In genomic region chr10:42173839-42174238, GRCm38 (mm10) we compare ENCODE assay signal across 19 mouse cellular contexts.
DNase-seq lines count a peak whose midpoint lies in the region; ATAC-seq and TF ChIP-seq lines count a peak whose summit lies in the region.
"Had no signal": no experiment of that assay in that cellular context is flagged by ENCODE, and none has a peak within 500 bp of the region (broad histone marks: within the 10 kb centered on the region; RNA-seq: fewer than 3 reads in every experiment).

No protein-coding gene starts in this region.

- no peak overlapping the region for H3K4me3 ChIP-seq in kidney, embryonic 14.5 days (ENCODE audit: low read length)
- H3K4me3 ChIP-seq in embryonic facial prominence, embryonic 14.5 days (ENCODE audit: low read depth, low read length) = no peak overlapping the region
- no peak overlapping the region for H3K4me3 ChIP-seq in limb, embryonic 11.5 days (ENCODE audit: low read depth, low read length)
- H3K4me3 ChIP-seq in cerebellum, adult 2 months (replicated peaks; ENCODE audit: insufficient read depth, low read depth, low read length) = no peak overlapping the region
- H3K4me3 ChIP-seq: hindbrain, embryonic 10.5 days; limb, embryonic 15.5 days; liver, embryonic 15.5 days had no signal

- H3K4me2 ChIP-seq in kidney, embryonic 14.5 days (replicated peaks; ENCODE audit: low read depth, low read length) = no peak overlapping the region
- no peak overlapping the region for H3K4me2 ChIP-seq in embryonic facial prominence, embryonic 14.5 days (ENCODE audit: low read depth, low read length)
- no peak overlapping the region for H3K4me2 ChIP-seq in limb, embryonic 11.5 days (ENCODE audit: low read depth, severe bottlenecking)
- H3K4me2 ChIP-seq: limb, embryonic 15.5 days; liver, embryonic 15.5 days; midbrain, embryonic 11.5 days had no signal

- DNase-seq in kidney, adult 11 months = no peak
- DNase-seq in Muller cell, postnatal 12 days (ENCODE audit: inconsistent ontology term) = peak; percentile 16
- peak; percentile 73 for DNase-seq in embryonic facial prominence, embryonic 14.5 days (ENCODE audit: low spot score)
- DNase-seq in limb, embryonic 11.5 days (ENCODE audit: low spot score) = peak; percentile 42
- no peak for DNase-seq in cerebellum, adult 2 months
- DNase-seq in adrenal gland, adult 8-10 months = no peak
- DNase-seq: adrenal gland, adult 2 months; B cell, adult 2 months; gastrocnemius, postnatal 25 days; right cerebral cortex, adult 18-20 months; thymus, postnatal 36 days had no signal

- H3K9me3 ChIP-seq in kidney, embryonic 14.5 days (ENCODE audit: control insufficient read depth, low read length) = no peaks in the 10 kb centered on the region
- H3K9me3 ChIP-seq in embryonic facial prominence, embryonic 14.5 days (ENCODE audit: control insufficient read depth, low read length) = no peaks in the 10 kb centered on the region
- H3K9me3 ChIP-seq in limb, embryonic 11.5 days (ENCODE audit: control insufficient read depth, low read length) = no peaks in the 10 kb centered on the region
- H3K9me3 ChIP-seq: limb, embryonic 15.5 days; liver, embryonic 15.5 days had no signal

- ATAC-seq in kidney, embryonic 14.5 days (ENCODE audit: low FRiP score, low TSS enrichment) = peak; percentile 56
- peak; percentile 81; the same call in 1 of the 2 replicates for ATAC-seq in embryonic facial prominence, embryonic 14.5 days (ENCODE audit: low read depth)
- peak; percentile 50; the same call in 1 of the 2 replicates for ATAC-seq in limb, embryonic 11.5 days (ENCODE audit: insufficient number of reproducible peaks, low FRiP score, low TSS enrichment, low read depth)
- ATAC-seq: hindbrain, postnatal 0 days; intestine, postnatal 0 days had no signal

- H3K4me1 ChIP-seq in kidney, embryonic 14.5 days (ENCODE audit: control insufficient read depth, insufficient read depth, low read length) = peaks cover 6% of the 10 kb centered on the region
- H3K4me1 ChIP-seq in embryonic facial prominence, embryonic 14.5 days (ENCODE audit: control insufficient read depth, insufficient read depth, low read length) = peaks cover 22% of the 10 kb centered on the region
- peaks cover 10% of the 10 kb centered on the region for H3K4me1 ChIP-seq in limb, embryonic 11.5 days (ENCODE audit: control insufficient read depth, insufficient read depth, low read length)
- H3K4me1 ChIP-seq in cerebellum, adult 2 months (ENCODE audit: control insufficient read depth, insufficient read depth, low read length) = peaks cover 7% of the 10 kb centered on the region; the same call in 1 of the 2 replicates

- H3K27ac ChIP-seq in kidney, embryonic 14.5 days (ENCODE audit: low read depth, low read length) = no peak overlapping the region
- H3K27ac ChIP-seq in embryonic facial prominence, embryonic 14.5 days (replicated peaks; ENCODE audit: low read depth, low read length) = no peak overlapping the region
- H3K27ac ChIP-seq in limb, embryonic 11.5 days (replicated peaks; ENCODE audit: low read depth, low read length) = no peak overlapping the region
- H3K27ac ChIP-seq in cerebellum, adult 2 months (ENCODE audit: insufficient read depth, low read length) = no peak overlapping the region
- H3K27ac ChIP-seq: hindbrain, embryonic 10.5 days; hindbrain, postnatal 0 days; limb, embryonic 15.5 days; liver, embryonic 15.5 days; macrophage had no signal

- H3K9ac ChIP-seq in kidney, embryonic 14.5 days (ENCODE audit: low read depth, low read length) = no peak overlapping the region
- H3K9ac ChIP-seq in embryonic facial prominence, embryonic 14.5 days (ENCODE audit: low read depth, low read length) = no peak overlapping the region
- H3K9ac ChIP-seq in limb, embryonic 11.5 days (ENCODE audit: low read length) = no peak overlapping the region
- H3K9ac ChIP-seq: limb, embryonic 15.5 days; liver, embryonic 15.5 days had no signal

- WGBS in kidney, embryonic 14.5 days = 0% methylated on average over 1 of the region's 1 CpGs
- WGBS in embryonic facial prominence, embryonic 14.5 days = 23% methylated on average over 1 of the region's 1 CpGs
- WGBS in limb, embryonic 11.5 days = 0% methylated on average over 1 of the region's 1 CpGs
- 77% methylated on average over 1 of the region's 1 CpGs for WGBS in cerebellum, adult 2 months

- TF ChIP-seq POLR2A in cerebellum, adult 2 months (IDR thresholded peaks at IDR 0.05; ENCODE audit: borderline replicate concordance, insufficient read depth, low read length) = no peak

- H3K36me3 ChIP-seq in kidney, embryonic 14.5 days (ENCODE audit: control insufficient read depth, insufficient read depth, low read length) = no peaks in the 10 kb centered on the region
- no peaks in the 10 kb centered on the region for H3K36me3 ChIP-seq in embryonic facial prominence, embryonic 14.5 days (ENCODE audit: control insufficient read depth, insufficient read depth, low read length)
- H3K36me3 ChIP-seq in limb, embryonic 11.5 days (ENCODE audit: control insufficient read depth, insufficient read depth, low read length) = no peaks in the 10 kb centered on the region
- H3K36me3 ChIP-seq: hindbrain, embryonic 10.5 days; limb, embryonic 15.5 days had no signal

- no peak for TF ChIP-seq CTCF in cerebellum, adult 2 months (IDR thresholded peaks at IDR 0.05; ENCODE audit: borderline replicate concordance, insufficient read depth, low read depth, low read length)

- no peaks in the 10 kb centered on the region for H3K27me3 ChIP-seq in kidney, embryonic 14.5 days (ENCODE audit: control insufficient read depth, insufficient read depth, low read length)
- no peaks in the 10 kb centered on the region for H3K27me3 ChIP-seq in embryonic facial prominence, embryonic 14.5 days (replicated peaks; ENCODE audit: control insufficient read depth, insufficient read depth, low read length)
- H3K27me3 ChIP-seq in limb, embryonic 11.5 days (ENCODE audit: control insufficient read depth, insufficient read depth, low read length) = no peaks in the 10 kb centered on the region
- no peaks in the 10 kb centered on the region for H3K27me3 ChIP-seq in cerebellum, adult 2 months (ENCODE audit: control insufficient read depth, insufficient read depth, low read length)
- H3K27me3 ChIP-seq: limb, embryonic 15.5 days; liver, embryonic 15.5 days had no signal

Comparison
In these comparisons a context has a peak if more than half of its experiments do, and no peak if none do; other contexts are left out.
1. DNase-seq: peak in Muller cell, postnatal 12 days (single experiment), embryonic facial prominence, embryonic 14.5 days (single experiment) and limb, embryonic 11.5 days (single experiment); none in kidney, adult 11 months (single experiment), cerebellum, adult 2 months (0 of 2) and adrenal gland, adult 8-10 months (single experiment).
2. Peak in every context shown above with its lines, with median percentiles within 50 percentile points of each other: ATAC-seq.